Mouse (Mus musculus): ENCODE data around the gene Atp6v0e. TPM values are rescaled to one million over a fixed set of nuclear protein-coding genes. Genes with fewer than 3 reads are reported as not detected.

Atp6v0e gene
- polyA plus RNA-seq, 1 experiment: 2.3 TPM

- Histone ChIP-seq H3K4me1 (ENCODE audit: control insufficient read depth) (peaks cover 26% of the 10 kb centered on the region), H3K4me3 (replicated peaks) (no peak overlapping the region), H3K36me3 (ENCODE audit: control insufficient read depth) (no peaks in the 10 kb centered on the region), H3K9me3 (ENCODE audit: control insufficient read depth, low read length) (no peaks in the 10 kb centered on the region), H3K27me3 (ENCODE audit: control insufficient read depth) (peaks cover 11% of the 10 kb centered on the region)
- TF ChIP-seq TAL1 (IDR thresholded peaks at IDR 0.05; ENCODE audit: low read length): no peak
- TF ChIP-seq GATA1 (IDR thresholded peaks at IDR 0.05; ENCODE audit: low read length): no peak
These were observed 2.6 kb downstream of the Atp6v0e start for GRCm38 (mm10) chr17:26665600-26665999.

GRCm38 (mm10) chr17:26671268-26671667 lies 8.2 kb downstream of the Atp6v0e start:
- H3K36me3 ChIP-seq (ENCODE audit: control insufficient read depth): no peaks in the 10 kb centered on the region
- TF ChIP-seq GATA1 (IDR thresholded peaks at IDR 0.05; ENCODE audit: low read length) (no peak), TAL1 (IDR thresholded peaks at IDR 0.05; ENCODE audit: low read length) (no peak)
- H3K4me3 ChIP-seq (replicated peaks): no peak overlapping the region
- H3K27me3 ChIP-seq (ENCODE audit: control insufficient read depth): peaks cover 29% of the 10 kb centered on the region
- no peaks in the 10 kb centered on the region for H3K9me3 ChIP-seq (ENCODE audit: control insufficient read depth, low read length)
- H3K4me1 ChIP-seq (ENCODE audit: control insufficient read depth): peaks cover 9% of the 10 kb centered on the region

GRCm38 (mm10) chr17:26675845-26676244 lies 12.8 kb downstream of the Atp6v0e start:
- Histone ChIP-seq H3K9me3 (ENCODE audit: control insufficient read depth, low read length) (0 out of 2 replicates have a peak, but pooled peaks cover under 1% of the 10 kb centered on the region), H3K4me3 (replicated peaks) (peak overlapping the region; percentile 74), H3K27me3 (ENCODE audit: control insufficient read depth) (peaks cover 26% of the 10 kb centered on the region), H3K36me3 (ENCODE audit: control insufficient read depth) (peaks cover 23% of the 10 kb centered on the region), H3K4me1 (ENCODE audit: control insufficient read depth) (peaks cover 42% of the 10 kb centered on the region)
- TF ChIP-seq TAL1 (IDR thresholded peaks at IDR 0.05; ENCODE audit: low read length): no peak
- TF ChIP-seq GATA1 (IDR thresholded peaks at IDR 0.05; ENCODE audit: low read length): no peak

- peaks cover 22% of the 10 kb centered on the region for H3K27me3 ChIP-seq (ENCODE audit: control insufficient read depth)
- H3K9me3 ChIP-seq (ENCODE audit: control insufficient read depth, low read length): peaks cover 2% of the 10 kb centered on the region; the same call in 1 of the 2 replicates
- peaks cover 42% of the 10 kb centered on the region for H3K4me1 ChIP-seq (ENCODE audit: control insufficient read depth)
- H3K4me3 ChIP-seq (replicated peaks): peak overlapping the region; percentile 74
- H3K36me3 ChIP-seq (ENCODE audit: control insufficient read depth): peaks cover 26% of the 10 kb centered on the region
- TF ChIP-seq GATA1 (IDR thresholded peaks at IDR 0.05; ENCODE audit: low read length): no peak
- TF ChIP-seq TAL1 (IDR thresholded peaks at IDR 0.05; ENCODE audit: low read length): no peak
These were observed 13.2 kb downstream of the Atp6v0e start for GRCm38 (mm10) chr17:26676252-26676615.

GRCm38 (mm10) chr17:26676616-26677376 lies 13.8 kb downstream of the Atp6v0e start:
- peaks cover 21% of the 10 kb centered on the region for H3K27me3 ChIP-seq (ENCODE audit: control insufficient read depth)
- TF ChIP-seq GATA1 (IDR thresholded peaks at IDR 0.05; ENCODE audit: low read length) (no peak), TAL1 (IDR thresholded peaks at IDR 0.05; ENCODE audit: low read length) (no peak)
- H3K36me3 ChIP-seq (ENCODE audit: control insufficient read depth): peaks cover 32% of the 10 kb centered on the region
- H3K9me3 ChIP-seq (ENCODE audit: control insufficient read depth, low read length): peaks cover 5% of the 10 kb centered on the region; the same call in 1 of the 2 replicates
- peaks cover 42% of the 10 kb centered on the region for H3K4me1 ChIP-seq (ENCODE audit: control insufficient read depth)
- H3K4me3 ChIP-seq (replicated peaks): peak overlapping the region; percentile 74

GRCm38 (mm10) chr17:26677711-26678637 lies 14.9 kb downstream of the Atp6v0e start:
- peaks cover 14% of the 10 kb centered on the region for H3K27me3 ChIP-seq (ENCODE audit: control insufficient read depth)
- peaks cover 42% of the 10 kb centered on the region for H3K36me3 ChIP-seq (ENCODE audit: control insufficient read depth)
- H3K4me1 ChIP-seq (ENCODE audit: control insufficient read depth): peaks cover 40% of the 10 kb centered on the region
- peak overlapping the region; percentile 74 for H3K4me3 ChIP-seq (replicated peaks)
- peaks cover 5% of the 10 kb centered on the region; the same call in 1 of the 2 replicates for H3K9me3 ChIP-seq (ENCODE audit: control insufficient read depth, low read length)
- no peak for TF ChIP-seq TAL1 (IDR thresholded peaks at IDR 0.05; ENCODE audit: low read length)
- no peak for TF ChIP-seq GATA1 (IDR thresholded peaks at IDR 0.05; ENCODE audit: low read length)

- Histone ChIP-seq H3K27me3 (ENCODE audit: control insufficient read depth) (no peaks in the 10 kb centered on the region), H3K36me3 (ENCODE audit: control insufficient read depth) (peaks cover 68% of the 10 kb centered on the region), H3K4me1 (ENCODE audit: control insufficient read depth) (peaks cover 35% of the 10 kb centered on the region), H3K9me3 (ENCODE audit: control insufficient read depth, low read length) (peaks cover 5% of the 10 kb centered on the region; the same call in 1 of the 2 replicates), H3K4me3 (replicated peaks) (no peak overlapping the region)
- TF ChIP-seq TAL1 (IDR thresholded peaks at IDR 0.05; ENCODE audit: low read length) (no peak), GATA1 (IDR thresholded peaks at IDR 0.05; ENCODE audit: low read length) (no peak)
These were observed 18.2 kb downstream of the Atp6v0e start for GRCm38 (mm10) chr17:26681276-26681675.

- TF ChIP-seq GATA1 (IDR thresholded peaks at IDR 0.05; ENCODE audit: low read length): no peak
- H3K4me3 ChIP-seq (replicated peaks): no peak overlapping the region
- no peaks in the 10 kb centered on the region for H3K27me3 ChIP-seq (ENCODE audit: control insufficient read depth)
- peaks cover 23% of the 10 kb centered on the region for H3K4me1 ChIP-seq (ENCODE audit: control insufficient read depth)
- H3K9me3 ChIP-seq (ENCODE audit: control insufficient read depth, low read length): peaks cover under 1% of the 10 kb centered on the region; the same call in 1 of the 2 replicates
- H3K36me3 ChIP-seq (ENCODE audit: control insufficient read depth): peaks cover 64% of the 10 kb centered on the region
These were observed 23.4 kb downstream of the Atp6v0e start for GRCm38 (mm10) chr17:26686334-26687000.

Data from erythroblast, embryonic 14.5 days (primary cell).